Mouse (Mus musculus): ENCODE measurements around the gene Ric1.

GRCm38 (mm10) chr19:29515991-29516390, 6.1 kb upstream of the Ric1 start:
- TF ChIP-seq POLR2A (IDR thresholded peaks at IDR 0.05; ENCODE audit: low read depth, low read length) (no peak), CTCF (IDR thresholded peaks at IDR 0.05; ENCODE audit: extremely low read depth, insufficient read length, insufficient replicate concordance, low read depth, low read length) (no peak)

Data from small intestine, adult 2 months (tissue).